Comparison of ENCODE assay signal across 26 mouse cellular contexts in genomic region chr17:32146718-32147117, GRCm38 (mm10). TPM values are rescaled to one million over a fixed set of nuclear protein-coding genes. Genes with fewer than 3 reads are reported as not detected.
DNase-seq lines count a peak whose midpoint lies in the region; ATAC-seq and TF ChIP-seq lines count a peak whose summit lies in the region.
"Had no signal": no experiment of that assay in that cellular context is flagged by ENCODE, and none has a peak within 500 bp of the region (broad histone marks: within the 10 kb centered on the region; RNA-seq: fewer than 3 reads in every experiment).

No protein-coding gene starts in this region.

- H3K36me3 ChIP-seq in hindbrain, embryonic 12.5 days: peaks cover 61% of the 10 kb centered on the region
- H3K36me3 ChIP-seq in hindbrain, embryonic 14.5 days (replicated peaks; ENCODE audit: control insufficient read depth, insufficient read depth): peaks cover 18% of the 10 kb centered on the region
- 0 out of 2 replicates have a peak, but pooled peaks cover 2% of the 10 kb centered on the region for H3K36me3 ChIP-seq in midbrain, postnatal 0 days (ENCODE audit: insufficient read depth, low read length)
- peaks cover 27% of the 10 kb centered on the region for H3K36me3 ChIP-seq in midbrain, embryonic 14.5 days (ENCODE audit: control insufficient read depth, insufficient read depth, low read length)
- peaks cover 12% of the 10 kb centered on the region; the same call in 1 of the 2 replicates for H3K36me3 ChIP-seq in stomach, embryonic 16.5 days (ENCODE audit: control insufficient read depth, insufficient read depth, low read length)

- no peak for TF ChIP-seq POLR2A in brain, embryonic 14.5 days (IDR thresholded peaks at IDR 0.05; ENCODE audit: borderline replicate concordance, extremely low read depth, insufficient read depth, insufficient read length, poor library complexity, severe bottlenecking)

- H3K4me3 ChIP-seq in hindbrain, embryonic 12.5 days: no peak overlapping the region
- H3K4me3 ChIP-seq in hindbrain, embryonic 14.5 days (replicated peaks; ENCODE audit: low read length): no peak overlapping the region
- no peak overlapping the region for H3K4me3 ChIP-seq in midbrain, postnatal 0 days (ENCODE audit: low read depth, low read length)
- no peak overlapping the region for H3K4me3 ChIP-seq in midbrain, embryonic 14.5 days (replicated peaks; ENCODE audit: low read depth, low read length)
- no peak overlapping the region for H3K4me3 ChIP-seq in stomach, embryonic 16.5 days (replicated peaks; ENCODE audit: low read length)
- H3K4me3 ChIP-seq: embryonic facial prominence, embryonic 15.5 days; gastrocnemius, adult 2 months; heart, embryonic 12.5 days; kidney, embryonic 15.5 days; limb, embryonic 15.5 days had no signal

- WGBS in hindbrain, embryonic 12.5 days: 89% methylated on average over 8 of the region's 8 CpGs
- WGBS in hindbrain, embryonic 14.5 days: 88% methylated on average over 8 of the region's 8 CpGs
- 89% methylated on average over 8 of the region's 8 CpGs for WGBS in midbrain, postnatal 0 days
- WGBS in midbrain, embryonic 14.5 days: 93% methylated on average over 8 of the region's 8 CpGs
- WGBS in stomach, embryonic 16.5 days: 93% methylated on average over 8 of the region's 8 CpGs

- peak overlapping the region; percentile 18; the same call in 1 of the 2 replicates for H3K27ac ChIP-seq in hindbrain, embryonic 12.5 days
- no peak overlapping the region for H3K27ac ChIP-seq in hindbrain, embryonic 14.5 days
- H3K27ac ChIP-seq in midbrain, postnatal 0 days (ENCODE audit: low read depth, low read length): no peak overlapping the region
- no peak overlapping the region for H3K27ac ChIP-seq in midbrain, embryonic 14.5 days (replicated peaks; ENCODE audit: low read depth, low read length)
- no peak overlapping the region for H3K27ac ChIP-seq in stomach, embryonic 16.5 days (ENCODE audit: low read length)
- H3K27ac ChIP-seq: embryonic facial prominence, embryonic 15.5 days; gastrocnemius, adult 2 months; kidney, embryonic 15.5 days; limb, embryonic 15.5 days; liver, embryonic 14.5 days had no signal

- H3K4me2 ChIP-seq in hindbrain, embryonic 12.5 days (replicated peaks): no peak overlapping the region
- no peak overlapping the region for H3K4me2 ChIP-seq in hindbrain, embryonic 14.5 days (replicated peaks)
- no peak overlapping the region for H3K4me2 ChIP-seq in midbrain, postnatal 0 days (ENCODE audit: low read depth, low read length, poor library complexity, severe bottlenecking)
- H3K4me2 ChIP-seq in midbrain, embryonic 14.5 days (ENCODE audit: low read length): no peak overlapping the region
- no peak overlapping the region for H3K4me2 ChIP-seq in stomach, embryonic 16.5 days (ENCODE audit: low read depth, low read length)
- H3K4me2 ChIP-seq: embryonic facial prominence, embryonic 15.5 days; heart, embryonic 12.5 days; kidney, embryonic 15.5 days; limb, embryonic 15.5 days; lung, embryonic 14.5 days had no signal

- no peak for TF ChIP-seq CTCF in midbrain, postnatal 0 days (IDR thresholded peaks at IDR 0.05)
- no peak for TF ChIP-seq CTCF in brain, embryonic 14.5 days (IDR thresholded peaks at IDR 0.05; ENCODE audit: borderline replicate concordance, extremely low read depth, insufficient read depth, insufficient read length)

- no peak for DNase-seq in hindbrain, embryonic 14.5 days (ENCODE audit: low spot score)
- peak; percentile 65 for DNase-seq in midbrain, postnatal 0 days (ENCODE audit: low spot score)
- no peak for DNase-seq in midbrain, embryonic 14.5 days
- DNase-seq in brain, embryonic 14.5 days (ENCODE audit: low read depth): peak; percentile 56
- DNase-seq in urinary bladder, postnatal 14 days (ENCODE audit: low spot score): no peak
- DNase-seq: adrenal gland, adult 8-10 months; cerebellum, adult 9-10 months; gastrocnemius, adult 2 months; heart, postnatal 10 days; kidney, adult 11 months; kidney, postnatal 36 days; lung, embryonic 14.5 days; lung, postnatal 36 days; thymus, postnatal 36 days had no signal

- H3K27me3 ChIP-seq in hindbrain, embryonic 12.5 days: no peaks in the 10 kb centered on the region
- H3K27me3 ChIP-seq in hindbrain, embryonic 14.5 days (ENCODE audit: control insufficient read depth, insufficient read depth, low read length): no peaks in the 10 kb centered on the region
- H3K27me3 ChIP-seq in midbrain, postnatal 0 days (ENCODE audit: insufficient read depth, low read length): no peaks in the 10 kb centered on the region
- H3K27me3 ChIP-seq in midbrain, embryonic 14.5 days (ENCODE audit: control insufficient read depth, insufficient read depth, low read length): no peaks in the 10 kb centered on the region
- H3K27me3 ChIP-seq in stomach, embryonic 16.5 days (ENCODE audit: control insufficient read depth, insufficient read depth, low read length): no peaks in the 10 kb centered on the region
- H3K27me3 ChIP-seq: embryonic facial prominence, embryonic 15.5 days; heart, embryonic 12.5 days; kidney, embryonic 15.5 days; limb, embryonic 15.5 days had no signal

- 0 out of 2 replicates have a peak overlapping the region, but pooled peaks have one; percentile 8 for H3K9ac ChIP-seq in hindbrain, embryonic 12.5 days
- no peak overlapping the region for H3K9ac ChIP-seq in hindbrain, embryonic 14.5 days
- H3K9ac ChIP-seq in midbrain, postnatal 0 days (replicated peaks; ENCODE audit: low read length, poor library complexity, severe bottlenecking): no peak overlapping the region
- H3K9ac ChIP-seq in midbrain, embryonic 14.5 days (replicated peaks; ENCODE audit: low read length): no peak overlapping the region
- H3K9ac ChIP-seq in stomach, embryonic 16.5 days (ENCODE audit: low read length): no peak overlapping the region
- H3K9ac ChIP-seq: embryonic facial prominence, embryonic 15.5 days; heart, embryonic 12.5 days; kidney, embryonic 15.5 days; limb, embryonic 15.5 days; liver, embryonic 14.5 days; lung, embryonic 14.5 days had no signal

- H3K9me3 ChIP-seq in hindbrain, embryonic 12.5 days (replicated peaks): no peaks in the 10 kb centered on the region
- H3K9me3 ChIP-seq in hindbrain, embryonic 14.5 days (ENCODE audit: control insufficient read depth, low read length): no peaks in the 10 kb centered on the region
- no peaks in the 10 kb centered on the region for H3K9me3 ChIP-seq in midbrain, postnatal 0 days (ENCODE audit: low read length)
- no peaks in the 10 kb centered on the region for H3K9me3 ChIP-seq in midbrain, embryonic 14.5 days (ENCODE audit: control insufficient read depth, low read length)
- no peaks in the 10 kb centered on the region for H3K9me3 ChIP-seq in stomach, embryonic 16.5 days (replicated peaks; ENCODE audit: control insufficient read depth, low read length)
- H3K9me3 ChIP-seq: embryonic facial prominence, embryonic 15.5 days; heart, embryonic 12.5 days; kidney, embryonic 15.5 days; limb, embryonic 15.5 days had no signal

- ATAC-seq in hindbrain, embryonic 12.5 days (ENCODE audit: low FRiP score): peak; percentile 30; the same call in 1 of the 2 replicates
- no peak for ATAC-seq in hindbrain, embryonic 14.5 days (ENCODE audit: low FRiP score)
- ATAC-seq in midbrain, postnatal 0 days (ENCODE audit: low FRiP score): no peak
- no peak for ATAC-seq in midbrain, embryonic 14.5 days (ENCODE audit: low FRiP score, low TSS enrichment)
- 0 out of 2 replicates have a peak, but pooled peaks have one; percentile 25 for ATAC-seq in stomach, embryonic 16.5 days (ENCODE audit: insufficient read depth, low FRiP score)
- ATAC-seq: activated CD4-positive, CD25-positive, alpha-beta regulatory T cell, adult 4 months; midbrain, embryonic 16.5 days had no signal

- H3K4me1 ChIP-seq in hindbrain, embryonic 12.5 days: 0 out of 2 replicates have a peak, but pooled peaks cover 3% of the 10 kb centered on the region
- peaks cover 6% of the 10 kb centered on the region for H3K4me1 ChIP-seq in hindbrain, embryonic 14.5 days (replicated peaks; ENCODE audit: control insufficient read depth, insufficient read depth, low read length)
- H3K4me1 ChIP-seq in midbrain, postnatal 0 days (ENCODE audit: insufficient read depth, low read length): no peaks in the 10 kb centered on the region
- H3K4me1 ChIP-seq in midbrain, embryonic 14.5 days (ENCODE audit: control insufficient read depth, insufficient read depth, low read length): no peaks in the 10 kb centered on the region
- H3K4me1 ChIP-seq in stomach, embryonic 16.5 days (ENCODE audit: control insufficient read depth, insufficient read depth, low read length): no peaks in the 10 kb centered on the region

RNA-seq across cellular contexts. Expression of gene Notch3, which starts 19.9 kb away (rescaled TPM):
- polyA plus RNA-seq in hindbrain, embryonic 12.5 days (2016; fragmentation: Nextera tagmentation; extraction: Ambion mirVana): 23.6 TPM in 2 replicates
- 8.1 and 9.8 TPM in 2 replicates for polyA plus RNA-seq in hindbrain, embryonic 14.5 days (2014; fragmentation: Nextera tagmentation; extraction: Ambion mirVana)
- total RNA-seq in midbrain, postnatal 0 days (2014; rRNA removed): 42.4 and 43.9 TPM in 2 replicates
- polyA plus RNA-seq in midbrain, postnatal 0 days (2015; fragmentation: Nextera tagmentation; extraction: Ambion mirVana): 5.2 and 5.7 TPM in 2 replicates
- polyA plus RNA-seq in midbrain, embryonic 14.5 days (2014; fragmentation: Nextera tagmentation; extraction: Ambion mirVana): 10.5 and 11.2 TPM in 2 replicates
- 27.6 and 33.0 TPM in 2 replicates for polyA plus RNA-seq in brain, embryonic 14.5 days (2012; rRNA removed)
- polyA plus RNA-seq in stomach, embryonic 16.5 days (2015; fragmentation: Nextera tagmentation; extraction: Ambion mirVana): 12.1 and 14.5 TPM in 2 replicates
- total RNA-seq: granulocyte monocyte progenitor cell, adult 5-6 weeks; neutrophil, adult 5-6 weeks had no signal
- polyA plus RNA-seq: activated CD4-positive, CD25-positive, alpha-beta regulatory T cell, adult 4 months had no signal

RNA-seq across cellular contexts. Expression of gene Ephx3, which starts 42.6 kb away (rescaled TPM):
- 0.08 TPM in 1 of 2 replicates, not detected in the other for polyA plus RNA-seq in hindbrain, embryonic 12.5 days (2016; fragmentation: Nextera tagmentation; extraction: Ambion mirVana)
- polyA plus RNA-seq in hindbrain, embryonic 14.5 days (2014; fragmentation: Nextera tagmentation; extraction: Ambion mirVana): 0.23 TPM in 1 of 2 replicates, not detected in the other
- 1.1 TPM in 2 replicates for total RNA-seq in midbrain, postnatal 0 days (2014; rRNA removed)
- polyA plus RNA-seq in midbrain, postnatal 0 days (2015; fragmentation: Nextera tagmentation; extraction: Ambion mirVana): 0.70 and 0.80 TPM in 2 replicates
- 0.34 TPM in 1 of 2 replicates, not detected in the other for polyA plus RNA-seq in midbrain, embryonic 14.5 days (2014; fragmentation: Nextera tagmentation; extraction: Ambion mirVana)
- 0.31 and 0.34 TPM in 2 replicates for polyA plus RNA-seq in brain, embryonic 14.5 days (2012; rRNA removed)
- polyA plus RNA-seq in stomach, embryonic 16.5 days (2015; fragmentation: Nextera tagmentation; extraction: Ambion mirVana): 14.4 and 25.3 TPM in 2 replicates
- total RNA-seq: common myeloid progenitor, adult 5-6 weeks; granulocyte monocyte progenitor cell, adult 5-6 weeks had no signal
- polyA plus RNA-seq: activated CD4-positive, CD25-positive, alpha-beta regulatory T cell, adult 4 months had no signal

Comparison
In these comparisons a context has a peak if more than half of its experiments do, and no peak if none do; other contexts are left out.
1. ATAC-seq: peak in hindbrain, embryonic 12.5 days (single experiment) and stomach, embryonic 16.5 days (single experiment); none in hindbrain, embryonic 14.5 days (single experiment), midbrain, postnatal 0 days (single experiment) and midbrain, embryonic 14.5 days (single experiment).
2. DNase-seq: peak in midbrain, postnatal 0 days (single experiment) and brain, embryonic 14.5 days (single experiment); none in hindbrain, embryonic 14.5 days (single experiment), midbrain, embryonic 14.5 days (single experiment) and urinary bladder, postnatal 14 days (single experiment).